Mouse (Mus musculus) kidney, adult 2 months (tissue): ENCODE measurements at regions not wholly inside any gene's neighbourhood (a gene's known extent, or its start where the extent isn't known, plus 50 kb on each side); places are given as distances from the start of the nearest gene placed in this dataset.

Source experiments
- CTCF ChIP-seq: fragments of 200-500 bp; conservative IDR thresholded peaks from 2 replicates; pipeline ENCODE4 v1.5.1; 2011; ENCODE audit warnings: low read depth, mild to moderate bottlenecking, control low read depth, low read length, moderate library complexity, mixed read lengths; ENCODE audit not compliant: insufficient read depth, insufficient read length
- POLR2A ChIP-seq: fragments of 200-500 bp; IDR thresholded peaks from one replicate; pipeline ENCODE4 v1.6.1; 2011; ENCODE audit warnings: low read depth, low read length, control low read depth

DNA sequence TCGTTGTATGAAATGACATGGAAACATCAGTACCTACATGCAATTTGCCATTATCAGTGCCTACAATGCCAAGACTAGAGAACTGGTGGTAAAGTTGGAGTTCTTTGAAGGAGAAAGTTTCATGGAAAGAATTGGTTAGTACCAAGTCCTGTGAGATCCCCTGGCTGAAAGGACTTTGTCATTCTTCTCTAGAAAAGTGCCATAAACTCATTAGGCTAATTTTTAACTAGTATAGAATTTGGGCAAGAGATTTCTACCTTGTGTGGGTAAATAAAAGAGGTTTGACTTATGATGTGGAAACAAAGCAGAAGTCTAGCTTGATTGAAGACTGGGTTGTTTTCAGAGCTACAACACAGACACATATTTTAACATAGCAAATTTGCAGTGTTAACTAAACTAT is 131.4 kb upstream of the Ccn2 start:
- TF ChIP-seq POLR2A (no peak), CTCF (no peak)
